Mouse (Mus musculus): Measurements from ENCODE around the gene Lmbr1l. TPM values are rescaled to one million over a fixed set of nuclear protein-coding genes. Genes with fewer than 3 reads are reported as not detected.
A peak's percentile ranks its signal among the peaks of the same experiment; 100 is the strongest.
"Not testable (repeated sequence)": the region's sequence is repeated elsewhere in the genome, so short reads cannot be mapped to it uniquely, and the experiment has no call there.

Gene Lmbr1l
- polyA plus RNA-seq, 1 experiment: 36.1 TPM

DNA sequence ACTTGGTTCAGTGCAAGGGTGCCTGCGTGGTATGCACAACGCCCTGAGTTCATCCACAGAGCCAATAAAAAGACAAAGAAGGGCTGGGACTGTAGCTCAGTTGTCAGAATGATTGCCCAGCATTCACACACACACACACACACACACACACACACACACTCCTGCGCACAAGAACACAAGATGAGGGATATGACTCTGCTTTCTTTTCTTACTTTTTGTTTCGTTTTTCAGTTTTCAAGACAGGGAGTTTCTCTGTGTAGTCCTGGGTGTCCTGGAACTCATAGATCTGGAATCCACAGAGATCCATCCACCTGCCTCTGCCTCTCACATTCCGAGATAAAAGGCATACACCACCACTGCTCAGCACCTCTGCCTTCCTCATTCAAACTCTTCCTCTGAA, 9.5 kb upstream of the Lmbr1l start:
- TF ChIP-seq POLR2A (IDR thresholded peaks at IDR 0.05; ENCODE audit: low read depth, low read length): no peak
- no peak for TF ChIP-seq CTCF (conservative IDR thresholded peaks at IDR 0.05; ENCODE audit: insufficient read depth, insufficient read length, low read depth, low read length)
- peaks cover 6% of the 10 kb centered on the region; the same call in 1 of the 2 replicates for H3K4me1 ChIP-seq (ENCODE audit: control insufficient read depth, insufficient read depth, low read length)
- H3K27me3 ChIP-seq (replicated peaks; ENCODE audit: control insufficient read depth, insufficient read depth, low read length): no peaks in the 10 kb centered on the region
- no peak overlapping the region for H3K27ac ChIP-seq (ENCODE audit: insufficient read depth, low read depth, low read length)
- H3K36me3 ChIP-seq (ENCODE audit: control insufficient read depth, insufficient read depth, low read length): no peaks in the 10 kb centered on the region; the same call in 1 of the 2 replicates
- DNase-seq: no peak
- no peak overlapping the region for H3K4me3 ChIP-seq (ENCODE audit: insufficient read depth, low read depth, low read length)
- 79% methylated on average over 5 of the region's 5 CpGs for WGBS

DNA sequence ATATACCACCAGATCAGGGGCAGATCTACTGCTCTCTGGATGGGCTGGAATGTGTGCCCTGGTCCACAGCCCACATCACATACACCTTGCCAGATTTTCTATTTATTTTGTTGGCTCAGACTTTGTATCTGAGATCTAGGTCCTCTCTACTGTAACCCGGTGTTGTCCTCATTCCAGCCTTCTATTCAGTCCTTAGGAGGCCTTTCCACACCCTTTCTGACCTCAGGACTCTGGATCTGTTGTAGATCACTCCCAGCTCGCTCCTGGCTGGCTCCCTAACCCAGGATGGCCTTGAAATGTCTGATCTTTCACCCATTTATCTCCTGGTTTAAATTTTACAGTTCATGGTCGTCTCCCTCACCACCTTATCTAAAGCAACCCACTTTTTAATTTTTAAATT, 6.7 kb upstream of the Lmbr1l start:
- Histone ChIP-seq H3K4me1 (ENCODE audit: control insufficient read depth, insufficient read depth, low read length) (peaks cover 16% of the 10 kb centered on the region; the same call in 1 of the 2 replicates), H3K4me3 (ENCODE audit: insufficient read depth, low read depth, low read length) (no peak overlapping the region), H3K27ac (ENCODE audit: insufficient read depth, low read depth, low read length) (peak overlapping the region; percentile 48; the same call in 1 of the 2 replicates), H3K36me3 (ENCODE audit: control insufficient read depth, insufficient read depth, low read length) (no peaks in the 10 kb centered on the region), H3K27me3 (replicated peaks; ENCODE audit: control insufficient read depth, insufficient read depth, low read length) (no peaks in the 10 kb centered on the region)
- 60% methylated on average over 3 of the region's 3 CpGs for WGBS
- TF ChIP-seq CTCF (conservative IDR thresholded peaks at IDR 0.05; ENCODE audit: insufficient read depth, insufficient read length, low read depth, low read length) (no peak), POLR2A (IDR thresholded peaks at IDR 0.05; ENCODE audit: low read depth, low read length) (no peak)
- peak; percentile 69 for DNase-seq

DNA sequence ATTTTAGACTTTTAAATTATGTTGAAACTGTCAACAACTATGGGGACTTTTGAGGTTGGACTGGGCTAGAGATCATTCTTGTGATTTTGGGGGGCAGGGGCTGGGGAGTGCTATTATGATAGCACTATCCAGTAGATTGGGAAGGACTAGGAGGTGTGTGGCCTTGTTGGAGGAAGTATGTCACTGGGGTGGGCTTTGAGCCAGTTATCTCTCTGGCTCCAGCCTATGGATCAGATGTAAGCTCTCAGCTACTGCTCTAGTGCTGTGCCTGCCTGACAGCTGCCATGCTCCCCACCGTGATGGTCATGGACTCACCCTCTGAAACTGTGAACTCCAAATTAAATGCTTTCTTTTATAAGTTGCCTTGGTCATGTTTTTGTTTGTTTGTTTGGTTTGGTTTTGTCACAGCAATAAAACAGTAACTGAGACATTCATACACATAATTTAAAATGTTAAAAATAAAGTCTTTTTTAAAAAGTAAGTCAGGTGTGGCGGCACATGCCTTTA, 5.1 kb upstream of the Lmbr1l start:
- H3K36me3 ChIP-seq (ENCODE audit: control insufficient read depth, insufficient read depth, low read length): no peaks in the 10 kb centered on the region
- no peak overlapping the region for H3K4me3 ChIP-seq (ENCODE audit: insufficient read depth, low read depth, low read length)
- DNase-seq: no peak
- no peak for TF ChIP-seq CTCF (conservative IDR thresholded peaks at IDR 0.05; ENCODE audit: insufficient read depth, insufficient read length, low read depth, low read length)
- TF ChIP-seq POLR2A (IDR thresholded peaks at IDR 0.05; ENCODE audit: low read depth, low read length): no peak
- H3K27me3 ChIP-seq (replicated peaks; ENCODE audit: control insufficient read depth, insufficient read depth, low read length): no peaks in the 10 kb centered on the region
- peaks cover 13% of the 10 kb centered on the region; the same call in 1 of the 2 replicates for H3K4me1 ChIP-seq (ENCODE audit: control insufficient read depth, insufficient read depth, low read length)
- H3K27ac ChIP-seq (ENCODE audit: insufficient read depth, low read depth, low read length): peak overlapping the region; percentile 68
- WGBS: 82% methylated on average over 2 of the region's 2 CpGs

DNA sequence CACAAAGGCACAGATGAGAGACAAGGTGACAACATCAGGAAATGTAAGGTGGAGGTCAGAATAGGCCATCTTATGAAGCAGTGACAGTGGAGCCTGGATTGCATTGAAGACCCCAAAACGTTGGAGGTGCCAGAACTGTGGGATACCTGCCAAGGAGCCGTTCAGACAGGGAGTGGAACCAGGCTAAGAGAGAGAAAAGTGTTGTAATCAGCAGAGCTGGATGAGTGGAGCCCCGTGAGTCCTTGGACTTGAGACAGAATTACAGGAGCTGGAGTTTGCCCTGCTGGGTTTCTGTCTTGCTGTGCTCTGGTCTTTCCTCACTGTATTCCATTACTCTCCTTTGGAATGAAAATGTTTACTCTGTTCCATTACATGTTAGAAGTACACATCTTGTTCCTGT, 4.5 kb upstream of the Lmbr1l start:
- TF ChIP-seq CTCF (conservative IDR thresholded peaks at IDR 0.05; ENCODE audit: insufficient read depth, insufficient read length, low read depth, low read length) (no peak), POLR2A (IDR thresholded peaks at IDR 0.05; ENCODE audit: low read depth, low read length) (no peak)

DNA sequence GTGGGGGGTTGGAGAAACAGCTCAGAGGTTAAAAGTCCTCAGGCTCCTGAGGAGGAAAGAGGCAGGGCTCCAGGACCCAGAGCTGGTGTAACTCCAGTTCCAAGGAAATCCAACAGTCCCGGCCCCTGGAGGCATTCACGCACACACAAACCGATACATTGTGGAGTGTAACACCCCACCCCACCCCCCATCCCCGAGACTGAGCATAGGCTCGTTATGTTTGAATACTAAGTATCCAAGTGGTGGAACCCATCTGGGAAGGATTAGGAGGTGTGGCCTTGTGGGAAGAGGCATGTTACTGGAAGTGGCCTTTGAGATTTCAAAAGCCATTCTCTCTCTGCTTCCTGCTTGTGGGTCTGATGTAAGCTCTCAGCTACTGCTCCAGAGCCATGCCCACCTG, 3.5 kb upstream of the Lmbr1l start:
- WGBS: 53% methylated on average over 5 of the region's 5 CpGs
- no peak overlapping the region for H3K4me3 ChIP-seq (ENCODE audit: insufficient read depth, low read depth, low read length)
- no peaks in the 10 kb centered on the region for H3K36me3 ChIP-seq (ENCODE audit: control insufficient read depth, insufficient read depth, low read length)
- no peak for TF ChIP-seq CTCF (conservative IDR thresholded peaks at IDR 0.05; ENCODE audit: insufficient read depth, insufficient read length, low read depth, low read length)
- no peak for TF ChIP-seq POLR2A (IDR thresholded peaks at IDR 0.05; ENCODE audit: low read depth, low read length)
- peak; percentile 48 for DNase-seq
- H3K27me3 ChIP-seq (replicated peaks; ENCODE audit: control insufficient read depth, insufficient read depth, low read length): no peaks in the 10 kb centered on the region
- H3K27ac ChIP-seq (ENCODE audit: insufficient read depth, low read depth, low read length): no peak overlapping the region
- H3K4me1 ChIP-seq (ENCODE audit: control insufficient read depth, insufficient read depth, low read length): peaks cover 15% of the 10 kb centered on the region; the same call in 1 of the 2 replicates

More for the DNA sequence above, 4.5 kb upstream of the Lmbr1l start:
- DNase-seq: peak; percentile 83
- Histone ChIP-seq H3K36me3 (ENCODE audit: control insufficient read depth, insufficient read depth, low read length) (no peaks in the 10 kb centered on the region), H3K4me1 (ENCODE audit: control insufficient read depth, insufficient read depth, low read length) (peaks cover 13% of the 10 kb centered on the region; the same call in 1 of the 2 replicates), H3K27me3 (replicated peaks; ENCODE audit: control insufficient read depth, insufficient read depth, low read length) (no peaks in the 10 kb centered on the region), H3K4me3 (ENCODE audit: insufficient read depth, low read depth, low read length) (no peak overlapping the region), H3K27ac (ENCODE audit: insufficient read depth, low read depth, low read length) (peak overlapping the region; percentile 77)
- WGBS: 37% methylated on average over 3 of the region's 3 CpGs

DNA sequence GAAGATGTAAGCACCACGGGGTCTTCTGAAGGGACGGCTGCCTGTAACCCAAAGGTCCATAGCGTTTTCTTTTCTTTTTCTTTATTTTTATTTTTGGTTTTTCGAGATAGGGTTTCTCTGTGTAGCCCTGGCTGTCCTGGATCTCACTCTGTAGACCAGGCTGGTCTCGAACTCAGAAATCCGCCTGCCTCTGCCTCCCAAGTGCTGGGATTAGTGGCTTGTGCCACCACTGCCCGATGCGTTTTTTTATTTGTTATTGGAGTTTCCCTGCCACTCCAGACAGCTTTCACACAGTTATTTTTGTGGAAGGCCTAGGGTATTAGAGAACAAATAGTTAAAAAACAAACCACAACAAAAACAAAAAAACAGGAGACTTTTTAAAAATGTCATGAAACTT, 466 bp upstream of the Lmbr1l start:
- Histone ChIP-seq H3K4me1 (ENCODE audit: control insufficient read depth, insufficient read depth, low read length) (peaks cover 30% of the 10 kb centered on the region), H3K4me3 (ENCODE audit: insufficient read depth, low read depth, low read length) (peak overlapping the region; percentile 64), H3K27ac (ENCODE audit: insufficient read depth, low read depth, low read length) (peak overlapping the region; percentile 88)
- WGBS: 14% methylated on average over 8 of the region's 8 CpGs
- H3K27me3 ChIP-seq (replicated peaks; ENCODE audit: control insufficient read depth, insufficient read depth, low read length); DNase-seq; H3K36me3 ChIP-seq (ENCODE audit: control insufficient read depth, insufficient read depth, low read length): not testable (repeated sequence)

DNA sequence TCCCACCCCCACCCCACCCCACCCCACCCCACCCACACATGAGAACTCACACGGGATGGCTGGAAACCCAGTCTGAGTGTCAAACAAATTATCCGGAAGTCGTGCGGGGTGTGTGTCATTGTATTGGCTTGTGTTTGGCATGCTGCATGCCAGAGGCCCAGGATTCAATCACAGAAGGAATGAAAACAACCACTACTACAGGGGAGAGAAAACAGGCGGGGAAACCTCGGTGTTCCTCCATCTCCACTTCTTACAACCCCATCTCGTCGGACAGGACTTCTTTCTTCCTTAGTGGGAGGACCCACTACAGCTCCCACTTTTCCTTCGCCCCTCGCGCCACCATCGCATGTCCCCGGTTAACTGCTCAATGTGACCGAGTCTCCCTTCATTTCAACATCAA, 940 bp downstream of the Lmbr1l start:
- DNase-seq: no peak
- no peak for TF ChIP-seq POLR2A (IDR thresholded peaks at IDR 0.05; ENCODE audit: low read depth, low read length)
- TF ChIP-seq CTCF (conservative IDR thresholded peaks at IDR 0.05; ENCODE audit: insufficient read depth, insufficient read length, low read depth, low read length): no peak
- 0% methylated on average over 14 of the region's 14 CpGs for WGBS
- Histone ChIP-seq H3K4me1 (ENCODE audit: control insufficient read depth, insufficient read depth, low read length) (peaks cover 22% of the 10 kb centered on the region), H3K36me3 (ENCODE audit: control insufficient read depth, insufficient read depth, low read length) (no peaks in the 10 kb centered on the region), H3K4me3 (ENCODE audit: insufficient read depth, low read depth, low read length) (peak overlapping the region; percentile 99), H3K27ac (ENCODE audit: insufficient read depth, low read depth, low read length) (peak overlapping the region; percentile 97), H3K27me3 (replicated peaks; ENCODE audit: control insufficient read depth, insufficient read depth, low read length) (no peaks in the 10 kb centered on the region)

Data from kidney, adult 2 months (tissue).